Mouse (Mus musculus) limb, embryonic 14.5 days (tissue): ENCODE results near the gene Susd1. TPM values are rescaled to one million over a fixed set of nuclear protein-coding genes. Genes with fewer than 3 reads are reported as not detected.

ENCODE experiments used
- ATAC-seq: fragments of 200-750 bp; cut with Nextera tagmentation; 2 replicates; pipeline ENCODE4 v1.8.0; 2017; ENCODE audit warnings: low read depth, moderate number of reproducible peaks, moderate TSS enrichment; ENCODE audit not compliant: low FRiP score
- DNase-seq: peaks from one replicate; pipeline ENCODE4 v3.0.0-alpha.2; 2015; ENCODE audit warnings: low spot score
- H3K27ac ChIP-seq: fragments of 300-500 bp; sonication (generic); replicated peaks from 2 replicates; pipeline ENCODE4 v1.5.1; 2014; ENCODE audit warnings: low read depth, mild to moderate bottlenecking, low read length, moderate library complexity, mixed read lengths
- H3K27me3 ChIP-seq: fragments of 300-500 bp; sonication (generic); 2 replicates; pipeline ENCODE4 v1.6.1; 2014; ENCODE audit warnings: low read length, mixed read lengths; ENCODE audit not compliant: control insufficient read depth, insufficient read depth
- H3K36me3 ChIP-seq: fragments of 300-500 bp; sonication (generic); 2 replicates; pipeline ENCODE4 v1.6.1; 2014; ENCODE audit warnings: mild to moderate bottlenecking, low read length, moderate library complexity, mixed read lengths; ENCODE audit not compliant: control insufficient read depth, insufficient read depth
- H3K4me1 ChIP-seq: fragments of 300-500 bp; sonication (generic); 2 replicates; pipeline ENCODE4 v1.6.1; 2014; ENCODE audit warnings: antibody characterized with exemption, low read length, mixed read lengths; ENCODE audit not compliant: control insufficient read depth, insufficient read depth
- H3K4me2 ChIP-seq: fragments of 300-500 bp; sonication (generic); replicated peaks from 2 replicates; pipeline ENCODE4 v1.6.1; 2014; ENCODE audit warnings: low read depth, mild to moderate bottlenecking, low read length, moderate library complexity; ENCODE audit not compliant: severe bottlenecking
- H3K4me3 ChIP-seq: fragments of 300-500 bp; sonication (generic); replicated peaks from 2 replicates; pipeline ENCODE4 v1.5.1; 2014; ENCODE audit warnings: low read length
- H3K9ac ChIP-seq: fragments of 300-500 bp; sonication (generic); 2 replicates; pipeline ENCODE4 v1.6.1; 2014; ENCODE audit warnings: mild to moderate bottlenecking, low read depth, low read length, moderate library complexity; ENCODE audit not compliant: severe bottlenecking
- H3K9me3 ChIP-seq: fragments of 300-500 bp; sonication (generic); 2 replicates; pipeline ENCODE4 v1.6.1; 2016; ENCODE audit warnings: low read length; ENCODE audit not compliant: control insufficient read depth
- POLR2A ChIP-seq: fragments of 200-500 bp; IDR thresholded peaks from 2 replicates; pipeline ENCODE4 v1.8.0; 2012; ENCODE audit warnings: inconsistent platforms, mild to moderate bottlenecking, moderate library complexity, borderline replicate concordance; ENCODE audit not compliant: insufficient read depth, insufficient read length; ENCODE audit errors: extremely low read depth
- WGBS: fragments of 180-500 bp; shearing (Covaris S2); extraction: QIAGEN DNeasy Blood & Tissue Kit; methylation state at CpG from one replicate; pipeline ENCODE4 v1.1.7; 2014; 5-methylcytosine and 5-hydroxymethylcytosine counted together
- polyA plus RNA-seq, 2 experiments: library from polyadenylated mRNA; depleted of rRNA in 1 of 2; stranded (reverse) in 1 of 2; unstranded in 1 of 2; fragments of >200 nt; fragmentation: Nextera tagmentation in 1 of 2; extraction: Ambion mirVana in 1 of 2; gene quantifications; 2 replicates each; pipeline versions ENCODE4 v1.2.1 to v1.2.3; 2012 to 2014

The Susd1 gene
- polyA plus RNA-seq, 2 experiments = 2.3 to 5.6 TPM

DNA sequence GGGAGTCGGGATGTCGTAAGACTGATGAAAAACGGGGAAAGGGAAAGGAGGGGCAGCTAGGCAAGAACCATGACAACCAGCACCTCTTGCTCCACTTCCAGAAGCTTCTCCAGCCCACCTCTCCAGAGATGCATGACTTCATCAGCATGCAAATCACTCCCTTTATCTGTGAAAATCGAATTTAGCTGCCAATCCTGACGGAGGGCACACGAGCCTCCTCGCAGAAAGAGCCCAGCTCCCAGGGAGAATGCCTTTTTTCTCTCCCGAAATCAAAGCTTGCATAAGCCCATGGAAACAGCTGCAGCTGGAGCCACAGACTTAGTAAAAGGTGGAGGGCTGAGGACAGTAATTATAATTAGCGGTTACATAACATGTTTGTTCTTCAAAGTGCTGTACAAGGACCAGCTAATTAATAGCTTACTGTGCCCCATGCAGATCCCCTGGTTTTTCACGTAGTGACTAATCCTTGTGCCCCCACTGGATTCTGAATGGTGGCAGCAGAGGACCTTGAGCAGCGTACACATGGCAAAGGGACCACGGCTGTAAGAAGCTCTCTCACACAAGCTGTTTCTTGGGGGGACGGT is 49.9 kb downstream of the Susd1 start:
- no peak for ATAC-seq
- H3K9ac ChIP-seq = 0 out of 2 replicates have a peak overlapping the region, but pooled peaks have one; percentile 12
- no peak overlapping the region for H3K4me3 ChIP-seq
- H3K27me3 ChIP-seq = no peaks in the 10 kb centered on the region
- H3K4me2 ChIP-seq = peak overlapping the region; percentile 23
- peaks cover 4% of the 10 kb centered on the region; the same call in 1 of the 2 replicates for H3K4me1 ChIP-seq
- WGBS = 20% methylated on average over 13 of the region's 13 CpGs
- TF ChIP-seq POLR2A = no peak
- H3K36me3 ChIP-seq = no peaks in the 10 kb centered on the region
- no peak overlapping the region for H3K27ac ChIP-seq
- DNase-seq = no peak
- H3K9me3 ChIP-seq = no peaks in the 10 kb centered on the region

GRCm38 (mm10) chr4:59387387-59388210 is 50.8 kb downstream of the Susd1 start:
- Histone ChIP-seq H3K27ac (no peak overlapping the region), H3K27me3 (no peaks in the 10 kb centered on the region), H3K4me2 (peak overlapping the region; percentile 23), H3K9me3 (no peaks in the 10 kb centered on the region), H3K9ac (no peak overlapping the region), H3K4me1 (peaks cover 4% of the 10 kb centered on the region; the same call in 1 of the 2 replicates), H3K4me3 (no peak overlapping the region), H3K36me3 (no peaks in the 10 kb centered on the region)
- 29% methylated on average over 13 of the region's 13 CpGs for WGBS
- ATAC-seq (no peak), DNase-seq (no peak)
- no peak for TF ChIP-seq POLR2A

DNA sequence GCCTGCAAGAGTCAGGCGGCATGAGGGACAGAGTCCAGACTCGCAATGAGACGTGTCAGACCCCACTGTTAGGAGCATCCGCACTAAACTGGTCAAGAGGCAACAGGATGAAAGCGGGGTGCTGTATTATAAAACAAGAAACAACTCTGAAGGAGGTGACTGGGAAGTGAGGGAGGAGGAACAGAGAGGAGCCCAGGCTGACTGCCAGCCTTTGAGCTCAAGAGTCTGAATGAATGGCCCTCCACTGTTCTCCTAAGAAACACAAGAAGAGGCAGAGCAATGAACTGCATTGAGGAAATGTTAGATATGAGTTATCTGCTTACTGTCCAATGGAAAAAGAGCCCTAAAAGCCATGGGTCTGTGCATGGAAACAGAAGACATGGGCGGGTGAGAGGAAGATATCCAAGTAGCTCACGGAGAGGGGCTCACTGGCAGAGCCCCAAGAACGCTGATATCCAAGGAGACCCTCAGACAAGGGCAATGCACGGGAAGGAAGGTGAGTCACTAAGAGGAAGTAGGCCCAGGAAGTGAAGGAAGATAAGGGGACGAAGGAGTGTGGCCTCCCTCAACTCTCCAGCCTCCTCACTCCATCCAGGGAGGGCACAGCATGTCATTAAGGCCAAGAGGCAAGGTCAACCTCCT is 53.1 kb downstream of the Susd1 start:
- H3K9ac ChIP-seq = no peak overlapping the region

GRCm38 (mm10) chr4:59383791-59384190 is 54.6 kb downstream of the Susd1 start:
- ATAC-seq = no peak
- Histone ChIP-seq H3K9me3 (no peaks in the 10 kb centered on the region), H3K4me2 (no peak overlapping the region), H3K36me3 (no peaks in the 10 kb centered on the region), H3K27me3 (no peaks in the 10 kb centered on the region), H3K9ac (no peak overlapping the region), H3K4me1 (peaks cover 6% of the 10 kb centered on the region; the same call in 1 of the 2 replicates), H3K4me3 (no peak overlapping the region), H3K27ac (no peak overlapping the region)
- DNase-seq = no peak
- TF ChIP-seq POLR2A = no peak
- WGBS = 55% methylated on average over 3 of the region's 3 CpGs

More for the DNA sequence above, 53.1 kb downstream of the Susd1 start:
- ATAC-seq (no peak), DNase-seq (no peak)
- H3K27me3 ChIP-seq = no peaks in the 10 kb centered on the region
- no peak for TF ChIP-seq POLR2A
- no peak overlapping the region for H3K27ac ChIP-seq
- peaks cover 6% of the 10 kb centered on the region; the same call in 1 of the 2 replicates for H3K4me1 ChIP-seq
- no peaks in the 10 kb centered on the region for H3K36me3 ChIP-seq
- no peak overlapping the region for H3K4me2 ChIP-seq
- no peaks in the 10 kb centered on the region for H3K9me3 ChIP-seq
- no peak overlapping the region for H3K4me3 ChIP-seq
- WGBS = 75% methylated on average over 10 of the region's 10 CpGs

DNA sequence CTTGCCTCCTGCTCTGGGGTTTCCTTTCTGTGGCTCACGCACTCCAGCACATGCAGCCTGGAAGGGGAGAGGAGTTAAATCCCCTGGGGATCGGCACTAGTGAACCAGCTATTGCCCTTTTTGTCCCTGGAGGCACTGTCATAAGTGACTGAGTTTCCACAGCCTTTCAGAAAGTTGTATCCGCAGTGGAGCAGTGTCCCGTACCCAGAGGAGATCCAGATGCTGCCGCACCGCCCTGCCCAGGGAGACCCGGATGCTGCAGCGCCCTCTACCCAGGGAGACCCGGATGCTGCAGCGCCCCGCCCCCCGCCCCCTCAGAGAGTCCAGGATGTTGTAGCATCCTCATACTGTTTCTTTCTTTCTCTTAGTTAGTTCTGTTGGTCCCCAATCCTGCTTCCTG is 56.3 kb downstream of the Susd1 start:
- ATAC-seq = no peak
- H3K27me3 ChIP-seq = no peaks in the 10 kb centered on the region

More for the DNA sequence above, 56.3 kb downstream of the Susd1 start:
- Histone ChIP-seq H3K36me3 (no peaks in the 10 kb centered on the region), H3K9me3 (no peaks in the 10 kb centered on the region), H3K4me3 (no peak overlapping the region), H3K27ac (no peak overlapping the region), H3K4me2 (0 out of 2 replicates have a peak overlapping the region, but pooled peaks have one; percentile 21), H3K4me1 (peaks cover 2% of the 10 kb centered on the region; the same call in 1 of the 2 replicates), H3K9ac (no peak overlapping the region)
- no peak for DNase-seq
- 25% methylated on average over 12 of the region's 12 CpGs for WGBS
- no peak for TF ChIP-seq POLR2A
